Mouse (Mus musculus) left cerebral cortex, adult 2 months (tissue): Measurements from ENCODE around the gene BC030870. TPM values are rescaled to one million over a fixed set of nuclear protein-coding genes. Genes with fewer than 3 reads are reported as not detected.
"Not testable (repeated sequence)": the region's sequence is repeated elsewhere in the genome, so short reads cannot be mapped to it uniquely, and the experiment has no call there.

ENCODE experiments used
- DNase-seq, 2 experiments: peaks; one replicate each; pipeline ENCODE4 v3.0.0; 2021 to 2022; ENCODE audit warnings: low spot score in 2 of 2, mixed read lengths in 1 of 2; ENCODE audit errors: extremely low spot score in 1 of 2
- H3K27ac ChIP-seq: fragments of 200-600 bp; 2 replicates; pipeline ENCODE4 v1.8.1; 2022
- H3K4me3 ChIP-seq: fragments of 200-600 bp; 2 replicates; pipeline ENCODE4 v1.8.1; 2022
- CTCF ChIP-seq: fragments of 200-600 bp; IDR thresholded peaks from 2 replicates; pipeline ENCODE4 v1.8.1; 2022; ENCODE audit warnings: antibody characterized with exemption, mild to moderate bottlenecking, moderate library complexity
- intact Hi-C: fragments of 180-260 bp; cut with DNase I; formaldehyde crosslinking; loops from one replicate; pipeline ENCODE4 v1.15.1; 2025
- long read RNA-seq, 2 experiments: library from polyadenylated mRNA; stranded (forward); transcript quantifications; one replicate each; pipeline ENCODE4 v2.0.0; 2021; ENCODE audit warnings: borderline mapping rate in 2 of 2
- total RNA-seq, 2 experiments: library from RNA; stranded (reverse); gene quantifications; 2 replicates each; pipeline ENCODE4 v1.2.3; 2021

BC030870 gene
- not detected for total RNA-seq
- long read RNA-seq, experiment 1: 0 reads
- long read RNA-seq, experiment 2: 0 reads

DNA sequence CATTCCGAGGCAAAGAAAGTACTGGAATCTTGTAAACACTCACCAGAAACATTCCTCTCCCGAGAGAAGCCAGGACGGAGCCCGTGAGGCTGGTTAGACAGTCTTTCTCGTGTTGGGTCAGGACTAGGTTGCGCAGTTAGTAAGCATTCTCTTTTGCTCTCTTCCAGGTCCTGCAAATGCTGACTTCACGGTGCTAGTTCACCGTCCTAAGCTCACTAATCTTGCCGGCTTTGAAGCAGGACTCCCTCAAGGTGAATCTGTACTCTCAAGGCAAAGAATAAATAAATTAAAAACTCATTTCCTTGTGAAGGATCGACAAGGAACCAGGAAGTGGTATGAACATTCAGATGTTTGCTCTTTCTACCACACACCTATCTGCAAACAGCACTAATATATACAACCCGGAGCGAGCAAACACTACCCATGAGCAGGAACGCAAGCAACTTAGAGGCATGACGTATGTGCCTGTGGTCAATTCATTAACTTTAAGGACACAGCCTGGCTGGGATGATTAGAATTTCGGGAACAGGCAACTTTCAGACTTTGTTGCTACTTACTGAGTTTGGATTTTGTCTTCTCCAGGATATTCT lies at the start of gene BC030870:
Gene BC030870, minus strand, starts transcription at position 365 of the 590 bp plus-strand sequence.
- intact Hi-C loops: no loop called here
- Histone ChIP-seq H3K4me3 (no peak within 1 kb of the TSS), H3K27ac (no peak within 1 kb of the TSS)
- no peak for TF ChIP-seq CTCF
- DNase-seq: no peak

- no peak overlapping the region for H3K27ac ChIP-seq
- intact Hi-C loops: no loop called here
- TF ChIP-seq CTCF: no peak
- no peak overlapping the region for H3K4me3 ChIP-seq
- DNase-seq: no peak
Observed at GRCm38 (mm10) chr8:65174746-65175476, 45.5 kb upstream of the BC030870 start.

- no peak overlapping the region for H3K4me3 ChIP-seq
- intact Hi-C loops: no loop called here
- no peak for DNase-seq
- no peak for TF ChIP-seq CTCF
- 0 out of 2 replicates have a peak overlapping the region, but pooled peaks have one; percentile 6 for H3K27ac ChIP-seq
Observed at GRCm38 (mm10) chr8:65169184-65169583, 39.8 kb upstream of the BC030870 start.

- H3K4me3 ChIP-seq, H3K27ac ChIP-seq: not testable (repeated sequence)
- peak; percentile 51 for TF ChIP-seq CTCF
- intact Hi-C loops: loop anchor here (2.0 to 5.0 kb wide), 2 partner anchors 457 to 1280 kb away; partner anchors contain the start of gene March1
- DNase-seq: peak; percentile 32 to 48
Observed at GRCm38 (mm10) chr8:65160676-65161075, 31.3 kb upstream of the BC030870 start.

DNA sequence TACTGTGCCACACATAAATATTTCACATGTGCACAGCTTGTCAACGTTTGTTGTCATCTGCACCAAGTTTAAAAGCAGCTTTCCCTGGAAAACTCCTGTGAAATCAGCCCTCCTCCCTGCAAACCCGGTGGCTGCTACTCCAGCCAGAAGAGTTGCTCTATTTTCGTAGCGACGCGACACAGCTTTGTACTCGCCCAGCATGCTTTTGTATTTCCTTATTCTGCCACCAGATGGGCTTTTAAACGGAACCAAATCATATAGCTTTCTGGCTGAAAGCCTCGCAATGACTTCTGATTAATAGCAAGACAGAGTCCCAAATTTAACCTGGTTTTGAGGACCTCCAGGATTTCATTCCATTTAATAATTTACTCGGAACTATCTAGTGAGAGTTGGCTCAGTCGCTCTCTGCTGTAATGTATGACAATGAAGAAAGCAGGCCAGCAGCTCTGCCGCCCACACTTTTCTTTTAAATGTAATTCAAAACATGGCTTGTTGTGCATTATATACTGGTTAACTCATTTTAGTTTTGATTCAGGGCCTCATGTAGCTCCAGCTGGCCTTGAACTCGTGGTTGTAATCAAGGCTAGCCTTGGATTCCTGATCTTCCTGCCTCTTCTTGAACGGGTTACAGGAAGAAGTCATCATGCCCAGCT lies 29.9 kb upstream of the BC030870 start:
- peak; percentile 14 to 35 for DNase-seq
- Histone ChIP-seq H3K4me3 (no peak overlapping the region), H3K27ac (peak overlapping the region; percentile 22; the same call in 1 of the 2 replicates)
- TF ChIP-seq CTCF: peak; percentile 32; the same call in 1 of the 2 replicates
- intact Hi-C loops: no loop called here

GRCm38 (mm10) chr8:65157901-65158300 lies 28.5 kb upstream of the BC030870 start:
- intact Hi-C loops: no loop called here
- Histone ChIP-seq H3K4me3 (no peak overlapping the region), H3K27ac (no peak overlapping the region)
- no peak for DNase-seq
- no peak for TF ChIP-seq CTCF

GRCm38 (mm10) chr8:65138830-65139466 lies 9.6 kb upstream of the BC030870 start:
- DNase-seq: no peak
- TF ChIP-seq CTCF: peak; percentile 61
- intact Hi-C loops: loop anchor here (1.0 to 2.0 kb wide), 2 partner anchors 1304 to 1356 kb away; no protein-coding TSS in a partner anchor
- Histone ChIP-seq H3K4me3 (no peak overlapping the region), H3K27ac (no peak overlapping the region)

DNA sequence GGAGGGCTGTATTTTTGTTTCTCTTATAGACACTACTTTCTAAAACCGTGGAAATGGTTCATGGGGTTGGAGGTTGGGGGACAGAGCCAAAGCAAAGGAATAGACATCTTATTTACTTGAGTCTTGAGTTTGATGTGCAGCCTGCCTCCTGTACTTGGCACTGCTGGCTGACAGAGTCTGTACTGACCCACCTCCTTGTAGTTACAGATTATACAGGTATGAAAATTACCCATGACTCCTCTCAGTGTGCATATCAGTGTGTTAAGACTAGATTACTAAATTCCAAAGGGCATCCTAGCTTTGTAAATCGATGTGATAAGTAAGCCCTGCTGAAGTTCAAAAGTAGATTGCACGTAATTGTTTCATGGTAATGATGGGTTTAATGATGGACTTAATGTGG lies 2.9 kb downstream of the BC030870 start:
- intact Hi-C loops: no loop called here
- Histone ChIP-seq H3K4me3 (no peak overlapping the region), H3K27ac (no peak overlapping the region)
- TF ChIP-seq CTCF: no peak
- DNase-seq: no peak

- DNase-seq: no peak
- no peak overlapping the region for H3K4me3 ChIP-seq
- H3K27ac ChIP-seq: no peak overlapping the region
- no peak for TF ChIP-seq CTCF
- intact Hi-C loops: no loop called here
Observed at GRCm38 (mm10) chr8:65126014-65126413, 3.3 kb downstream of the BC030870 start.

DNA sequence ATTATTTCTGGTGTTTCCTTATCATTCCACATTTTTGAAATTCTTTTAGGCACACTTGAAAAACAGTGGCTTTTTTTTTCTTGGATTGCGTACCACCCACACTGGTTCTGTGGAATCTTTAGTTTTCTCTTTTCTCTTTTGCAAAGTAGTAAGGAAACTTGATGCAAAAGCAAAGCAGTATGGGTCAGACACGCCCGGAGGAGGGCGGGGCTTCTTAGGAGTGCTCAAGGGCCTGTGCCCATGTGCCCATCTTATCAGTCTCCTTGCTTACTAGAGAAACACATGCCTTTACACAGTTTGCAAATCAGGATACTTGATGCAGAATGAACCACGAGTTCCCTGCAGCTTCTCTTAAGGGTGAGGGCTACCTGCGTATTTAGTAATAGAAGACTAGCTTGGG lies 17.3 kb downstream of the BC030870 start:
- intact Hi-C loops: no loop called here
- DNase-seq: no peak
- TF ChIP-seq CTCF: no peak
- Histone ChIP-seq H3K4me3 (no peak overlapping the region), H3K27ac (no peak overlapping the region)

DNA sequence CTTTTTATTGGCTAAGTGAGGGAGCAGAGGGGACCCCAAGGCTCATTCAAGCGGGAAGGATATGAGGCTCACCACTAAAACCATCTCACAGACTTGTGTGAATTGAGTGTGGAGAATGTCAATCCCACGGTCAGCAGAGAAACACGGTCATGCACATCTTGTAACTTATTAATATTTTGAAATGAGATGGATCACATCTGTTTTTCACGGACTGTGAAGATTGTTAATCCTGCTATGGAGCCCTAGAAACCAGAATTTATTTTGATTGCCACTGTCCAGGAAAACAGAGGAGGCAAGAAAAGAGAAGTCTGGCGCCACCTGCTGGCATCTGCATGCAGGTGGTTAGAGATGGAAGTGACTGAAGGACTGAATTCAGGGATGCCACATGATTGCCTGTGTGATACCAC lies 19.1 kb downstream of the BC030870 start:
- Histone ChIP-seq H3K27ac (no peak overlapping the region), H3K4me3 (no peak overlapping the region)
- TF ChIP-seq CTCF: peak; percentile 91
- peak; percentile 63 to 72 for DNase-seq
- intact Hi-C loops: loop anchor here (1.0 kb wide), 1 partner anchor 88 kb away; no protein-coding TSS in a partner anchor
